Mouse (Mus musculus) neural tube, embryonic 11.5 days (tissue): ENCODE data around the gene Chrna4. TPM values are rescaled to one million over a fixed set of nuclear protein-coding genes. Genes with fewer than 3 reads are reported as not detected.

Source experiments
- ATAC-seq: fragments of 200-750 bp; cut with Nextera tagmentation; 2 replicates; pipeline ENCODE4 v1.8.0; 2017; ENCODE audit warnings: moderate number of reproducible peaks, mild to moderate bottlenecking, moderate TSS enrichment, moderate library complexity; ENCODE audit not compliant: insufficient read depth, low FRiP score, low TSS enrichment
- DNase-seq: peaks from one replicate; pipeline ENCODE4 v3.0.0-alpha.2; 2015; ENCODE audit warnings: low spot score
- H3K27ac ChIP-seq: fragments of 300-500 bp; sonication (generic); 2 replicates; pipeline ENCODE4 v1.5.1; 2014; ENCODE audit warnings: low read depth, mild to moderate bottlenecking, low read length
- H3K27me3 ChIP-seq: fragments of 300-500 bp; sonication (generic); 2 replicates; pipeline ENCODE4 v1.6.1; 2014; ENCODE audit warnings: mild to moderate bottlenecking, low read length, mixed read lengths; ENCODE audit not compliant: control insufficient read depth, insufficient read depth
- H3K36me3 ChIP-seq: fragments of 300-500 bp; sonication (generic); 2 replicates; pipeline ENCODE4 v1.6.1; 2014; ENCODE audit warnings: mild to moderate bottlenecking, low read length, moderate library complexity, mixed read lengths; ENCODE audit not compliant: control insufficient read depth, insufficient read depth
- H3K4me1 ChIP-seq: fragments of 300-500 bp; sonication (generic); 2 replicates; pipeline ENCODE4 v1.6.1; 2014; ENCODE audit warnings: low read length, mixed read lengths; ENCODE audit not compliant: control insufficient read depth, insufficient read depth
- H3K4me2 ChIP-seq: fragments of 300-500 bp; sonication (generic); 2 replicates; pipeline ENCODE4 v1.6.1; 2014; ENCODE audit warnings: low read depth, mild to moderate bottlenecking, moderate library complexity
- H3K4me3 ChIP-seq: fragments of 300-500 bp; sonication (generic); 2 replicates; pipeline ENCODE4 v1.5.1; 2014; ENCODE audit warnings: low read depth, low read length
- H3K9ac ChIP-seq: fragments of 300-500 bp; sonication (generic); 2 replicates; pipeline ENCODE4 v1.6.1; 2014; ENCODE audit warnings: mild to moderate bottlenecking, low read length
- H3K9me3 ChIP-seq: fragments of 300-500 bp; sonication (generic); 2 replicates; pipeline ENCODE4 v1.6.1; 2016; ENCODE audit warnings: low read length; ENCODE audit not compliant: control insufficient read depth
- WGBS: fragments of 180-500 bp; shearing (Covaris S2); extraction: QIAGEN DNeasy Blood & Tissue Kit; methylation state at CpG from one replicate; pipeline ENCODE4 v1.1.7; 2014; 5-methylcytosine and 5-hydroxymethylcytosine counted together
- polyA plus RNA-seq: library from polyadenylated mRNA; unstranded; fragments of >200 nt; fragmentation: Nextera tagmentation; extraction: Ambion mirVana; gene quantifications from 2 replicates; pipeline ENCODE4 v1.2.1, GENCODE M21; 2014

The Chrna4 gene
- polyA plus RNA-seq, result 61.4 and 68.5 TPM in 2 replicates

- peaks cover 5% of the 10 kb centered on the region; the same call in 1 of the 2 replicates for H3K27me3 ChIP-seq
- no peaks in the 10 kb centered on the region for H3K36me3 ChIP-seq
- ATAC-seq (no peak), DNase-seq (peak; percentile 39)
- no peak within 1 kb of the TSS for H3K4me2 ChIP-seq
- no peaks in the 10 kb centered on the region for H3K9me3 ChIP-seq
- peaks cover 30% of the 10 kb centered on the region for H3K4me1 ChIP-seq
- peak within 1 kb of the TSS; percentile 62 for H3K27ac ChIP-seq
- H3K4me3 ChIP-seq, result no peak within 1 kb of the TSS
- peak within 1 kb of the TSS; percentile 32 for H3K9ac ChIP-seq
- 51% methylated on average over 3 of the region's 3 CpGs for WGBS
Measured at GRCm38 (mm10) chr2:181043437-181043836, at the start of gene Chrna4. Chrna4 (minus strand) TSS chr2:181043546.

DNA sequence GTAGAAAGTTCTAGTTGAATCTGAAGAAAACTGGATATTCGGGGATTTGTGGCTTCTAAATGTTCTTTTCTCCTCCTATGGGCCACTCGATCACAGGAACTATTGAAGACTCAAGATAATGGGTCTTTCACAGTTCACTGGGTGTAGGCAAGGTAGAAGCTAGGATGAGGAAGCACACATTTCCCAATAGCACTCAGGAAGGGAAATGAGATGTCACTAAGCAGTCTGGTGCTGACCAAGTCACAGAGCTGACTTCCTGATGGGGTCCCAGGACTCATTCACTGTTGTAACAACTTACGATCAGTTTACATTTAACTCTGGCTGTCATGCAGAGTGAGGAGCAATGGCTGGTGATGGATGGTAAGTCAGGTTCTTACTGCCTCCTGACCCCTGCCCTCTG, 46.8 kb upstream of the Chrna4 start:
- H3K4me2 ChIP-seq, result no peak overlapping the region
- WGBS, result 87% methylated on average over 3 of the region's 3 CpGs
- no peak overlapping the region for H3K9ac ChIP-seq
- H3K9me3 ChIP-seq, result no peaks in the 10 kb centered on the region
- H3K4me3 ChIP-seq, result no peak overlapping the region
- no peaks in the 10 kb centered on the region for H3K27me3 ChIP-seq
- H3K27ac ChIP-seq, result no peak overlapping the region
- no peaks in the 10 kb centered on the region for H3K36me3 ChIP-seq
- no peaks in the 10 kb centered on the region for H3K4me1 ChIP-seq
- DNase-seq (no peak), ATAC-seq (no peak)

DNA sequence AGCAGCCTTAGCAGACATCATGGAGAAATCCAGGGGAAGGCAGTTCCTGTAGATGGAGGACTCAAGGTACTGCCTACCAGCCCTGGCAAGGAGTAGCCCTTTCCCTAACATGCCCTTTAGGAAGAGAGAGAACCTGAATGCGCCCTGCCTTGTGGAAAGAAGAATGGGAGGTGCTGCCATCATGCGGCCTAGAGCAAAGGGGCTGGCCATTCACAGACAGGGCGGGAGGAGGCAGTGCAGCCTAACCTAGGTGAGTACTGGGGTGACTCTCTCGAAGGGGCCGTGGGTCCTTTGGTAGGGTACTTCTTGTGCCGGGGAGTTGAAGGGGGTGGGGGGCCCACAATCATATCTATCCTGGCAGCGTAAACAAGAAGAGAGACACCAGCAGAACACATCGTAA, 41.7 kb upstream of the Chrna4 start:
- no peak overlapping the region for H3K4me3 ChIP-seq
- no peak overlapping the region for H3K4me2 ChIP-seq
- no peaks in the 10 kb centered on the region for H3K9me3 ChIP-seq
- no peaks in the 10 kb centered on the region for H3K36me3 ChIP-seq
- no peaks in the 10 kb centered on the region for H3K27me3 ChIP-seq
- ATAC-seq (no peak), DNase-seq (no peak)
- H3K27ac ChIP-seq, result no peak overlapping the region
- WGBS, result 63% methylated on average over 8 of the region's 8 CpGs
- no peak overlapping the region for H3K9ac ChIP-seq
- no peaks in the 10 kb centered on the region for H3K4me1 ChIP-seq

- WGBS, result 67% methylated on average over 4 of the region's 4 CpGs
- DNase-seq, result no peak
- Histone ChIP-seq H3K4me2 (no peak overlapping the region), H3K27me3 (no peaks in the 10 kb centered on the region), H3K36me3 (no peaks in the 10 kb centered on the region), H3K4me1 (no peaks in the 10 kb centered on the region), H3K4me3 (no peak overlapping the region), H3K9me3 (no peaks in the 10 kb centered on the region), H3K9ac (no peak overlapping the region), H3K27ac (no peak overlapping the region)
- no peak for ATAC-seq
Measured at GRCm38 (mm10) chr2:181083945-181084344, 40.6 kb upstream of the Chrna4 start.

DNA sequence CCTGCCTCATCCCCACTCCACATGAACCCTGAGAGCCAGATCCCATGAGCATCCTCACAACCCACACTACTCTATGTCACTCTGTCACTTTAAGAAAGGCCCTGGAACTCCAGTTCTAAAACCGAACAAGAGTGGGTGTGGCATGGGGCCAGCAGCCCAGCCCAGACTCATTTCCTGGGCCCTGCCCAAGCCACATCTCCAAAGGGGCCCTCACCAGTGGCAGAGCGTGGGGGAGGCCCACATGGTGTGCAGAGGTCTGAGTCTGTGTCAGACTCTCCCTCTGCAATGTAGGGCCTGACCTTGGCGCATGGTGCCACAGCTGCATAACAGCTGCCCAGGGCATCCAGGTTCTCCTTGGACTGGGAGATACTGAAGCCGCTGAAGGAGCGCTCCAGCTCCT, 37.5 kb upstream of the Chrna4 start:
- Histone ChIP-seq H3K4me1 (no peaks in the 10 kb centered on the region), H3K4me2 (no peak overlapping the region), H3K4me3 (no peak overlapping the region), H3K27me3 (no peaks in the 10 kb centered on the region), H3K27ac (no peak overlapping the region), H3K9me3 (no peaks in the 10 kb centered on the region), H3K36me3 (no peaks in the 10 kb centered on the region), H3K9ac (no peak overlapping the region)
- ATAC-seq (no peak), DNase-seq (no peak)
- 69% methylated on average over 5 of the region's 5 CpGs for WGBS

DNA sequence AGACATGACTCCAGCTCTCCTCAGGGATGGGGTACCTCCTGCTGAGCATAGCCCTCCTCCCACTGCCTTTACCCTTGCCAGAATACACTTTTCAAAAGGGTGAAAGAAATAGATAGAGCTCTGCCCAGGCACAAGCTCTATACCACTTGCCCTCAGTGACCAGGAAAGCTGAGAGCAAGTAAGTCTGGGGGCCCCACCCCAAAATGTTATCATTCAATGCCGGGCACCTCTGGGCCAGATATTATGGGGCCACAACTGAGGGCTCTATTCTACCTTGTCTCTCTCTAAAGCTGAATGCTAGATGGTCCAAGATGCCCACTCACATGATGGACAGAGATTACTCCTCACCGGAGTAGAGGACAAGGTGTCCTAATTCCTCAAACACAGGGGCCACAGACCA, 36.2 kb upstream of the Chrna4 start:
- no peak for ATAC-seq
- 100% methylated on average over 2 of the region's 2 CpGs for WGBS

DNA sequence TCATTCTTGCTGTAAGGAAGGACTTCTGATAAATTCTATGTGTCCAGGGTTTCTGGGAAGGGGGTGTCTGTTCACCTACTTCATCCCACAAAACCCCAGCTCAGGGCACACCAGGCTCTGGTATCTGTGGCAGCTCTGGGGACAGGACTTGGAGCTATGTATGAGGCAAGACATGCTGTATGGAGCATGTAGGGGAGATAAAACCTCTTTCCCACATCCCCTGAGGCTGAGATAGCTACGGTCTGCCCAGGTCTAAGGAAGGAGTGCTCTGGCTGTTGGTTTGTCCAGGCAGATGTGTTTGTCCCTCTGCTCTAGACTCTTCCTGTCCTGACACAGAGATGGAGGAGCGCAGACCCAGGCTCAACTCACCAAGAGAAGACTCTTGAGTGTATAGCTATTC, 35.6 kb upstream of the Chrna4 start:
- Histone ChIP-seq H3K27me3 (no peaks in the 10 kb centered on the region), H3K36me3 (no peaks in the 10 kb centered on the region), H3K4me2 (no peak overlapping the region), H3K27ac (no peak overlapping the region), H3K4me3 (no peak overlapping the region), H3K4me1 (no peaks in the 10 kb centered on the region), H3K9me3 (no peaks in the 10 kb centered on the region), H3K9ac (no peak overlapping the region)
- no peak for DNase-seq
- 91% methylated on average over 2 of the region's 2 CpGs for WGBS
- no peak for ATAC-seq

More for the DNA sequence above, 36.2 kb upstream of the Chrna4 start:
- Histone ChIP-seq H3K4me2 (no peak overlapping the region), H3K27me3 (no peaks in the 10 kb centered on the region), H3K4me3 (no peak overlapping the region), H3K9ac (no peak overlapping the region), H3K9me3 (no peaks in the 10 kb centered on the region), H3K4me1 (no peaks in the 10 kb centered on the region), H3K36me3 (no peaks in the 10 kb centered on the region), H3K27ac (no peak overlapping the region)
- DNase-seq, result no peak

DNA sequence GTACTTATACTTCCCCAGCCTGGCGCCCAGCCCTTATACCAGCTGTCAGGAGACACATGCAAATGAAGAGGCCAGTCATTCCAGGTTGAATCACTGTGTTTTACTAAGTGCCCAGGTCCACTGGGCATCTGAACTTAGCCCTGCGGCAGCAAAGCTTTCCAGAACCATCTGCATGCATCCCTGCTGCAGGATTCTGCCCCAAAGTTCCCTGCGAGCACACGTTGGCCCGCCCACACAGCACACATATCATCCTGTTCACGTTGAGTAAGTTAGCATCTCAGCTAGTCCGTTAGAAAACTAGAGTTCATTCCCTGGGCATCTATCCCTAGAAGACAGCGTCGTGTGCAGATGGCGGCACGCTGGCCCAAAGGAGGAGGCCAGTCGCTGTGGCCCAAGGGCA, 32.2 kb upstream of the Chrna4 start:
- Histone ChIP-seq H3K27me3 (no peaks in the 10 kb centered on the region), H3K9me3 (no peaks in the 10 kb centered on the region), H3K9ac (no peak overlapping the region), H3K27ac (no peak overlapping the region), H3K4me1 (no peaks in the 10 kb centered on the region), H3K36me3 (no peaks in the 10 kb centered on the region), H3K4me2 (no peak overlapping the region), H3K4me3 (no peak overlapping the region)
- ATAC-seq (no peak), DNase-seq (no peak)
- 83% methylated on average over 12 of the region's 12 CpGs for WGBS

DNA sequence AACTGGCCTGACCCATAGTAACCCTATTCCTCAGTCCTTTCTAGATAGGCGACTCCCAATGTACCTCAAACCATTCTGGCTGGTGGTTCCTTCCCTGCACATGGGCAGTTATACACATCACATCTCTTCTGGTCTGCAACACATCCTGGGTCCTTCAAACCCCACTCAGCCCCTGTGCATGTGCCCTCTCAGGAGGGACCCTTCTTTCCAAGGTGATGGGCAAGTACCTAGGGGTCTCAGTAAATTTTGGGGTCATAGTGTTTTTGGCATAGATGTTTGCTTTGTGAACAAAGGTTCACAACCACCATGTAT, 29.0 kb upstream of the Chrna4 start:
- H3K4me2 ChIP-seq, result no peak overlapping the region
- H3K27me3 ChIP-seq, result no peaks in the 10 kb centered on the region
- no peaks in the 10 kb centered on the region for H3K4me1 ChIP-seq
- no peak overlapping the region for H3K4me3 ChIP-seq
- H3K27ac ChIP-seq, result no peak overlapping the region
- H3K9me3 ChIP-seq, result no peaks in the 10 kb centered on the region
- H3K9ac ChIP-seq, result no peak overlapping the region
- no peak for DNase-seq
- 0 out of 2 replicates have a peak, but pooled peaks have one; percentile 16 for ATAC-seq
- WGBS, result 0% methylated on average over 1 of the region's 1 CpGs
- H3K36me3 ChIP-seq, result no peaks in the 10 kb centered on the region
